Mouse (Mus musculus): Measurements from ENCODE around the gene Hcls1.

GRCm38 (mm10) chr16:36963415-36963814 is 28.6 kb downstream of the Hcls1 start:
- TF ChIP-seq GATA1 (IDR thresholded peaks at IDR 0.05; ENCODE audit: low read length) (no peak), TAL1 (IDR thresholded peaks at IDR 0.05; ENCODE audit: low read length) (no peak)

Data from erythroblast, embryonic 14.5 days (primary cell).